In genomic region chr7:132475069-132475468, GRCm38 (mm10) we compare ENCODE assay signal across 8 mouse cellular contexts.
DNase-seq lines count a peak whose midpoint lies in the region; ATAC-seq and TF ChIP-seq lines count a peak whose summit lies in the region.

No protein-coding gene starts in this region.

- no peaks in the 10 kb centered on the region for H3K36me3 ChIP-seq in kidney, adult 2 months (ENCODE audit: control insufficient read depth, insufficient read depth, low read length)
- H3K36me3 ChIP-seq in limb, embryonic 10.5 days = no peaks in the 10 kb centered on the region
- no peaks in the 10 kb centered on the region for H3K36me3 ChIP-seq in neural tube, embryonic 11.5 days (ENCODE audit: control insufficient read depth, insufficient read depth, low read length)

- 0 out of 2 replicates have a peak, but pooled peaks have one; percentile 20 for ATAC-seq in neural tube, embryonic 11.5 days (ENCODE audit: insufficient read depth, low FRiP score, low TSS enrichment)

- H3K9me3 ChIP-seq in limb, embryonic 10.5 days (replicated peaks) = no peaks in the 10 kb centered on the region
- no peaks in the 10 kb centered on the region for H3K9me3 ChIP-seq in neural tube, embryonic 11.5 days (ENCODE audit: control insufficient read depth, low read length)

- no peak overlapping the region for H3K27ac ChIP-seq in kidney, adult 2 months (ENCODE audit: insufficient read depth, low read depth, low read length)
- H3K27ac ChIP-seq in limb, embryonic 10.5 days = peak overlapping the region; percentile 36; the same call in 1 of the 2 replicates
- no peak overlapping the region for H3K27ac ChIP-seq in neural tube, embryonic 11.5 days (ENCODE audit: low read depth, low read length)

- TF ChIP-seq CTCF in kidney, adult 2 months (conservative IDR thresholded peaks at IDR 0.05; ENCODE audit: insufficient read depth, insufficient read length, low read depth, low read length) = peak; percentile 90

- H3K4me3 ChIP-seq in kidney, adult 2 months (ENCODE audit: insufficient read depth, low read depth, low read length) = no peak overlapping the region
- no peak overlapping the region for H3K4me3 ChIP-seq in limb, embryonic 10.5 days
- no peak overlapping the region for H3K4me3 ChIP-seq in neural tube, embryonic 11.5 days (ENCODE audit: low read depth, low read length)

- no peaks in the 10 kb centered on the region for H3K27me3 ChIP-seq in kidney, adult 2 months (replicated peaks; ENCODE audit: control insufficient read depth, insufficient read depth, low read length)
- H3K27me3 ChIP-seq in limb, embryonic 10.5 days (ENCODE audit: low read depth, poor library complexity, severe bottlenecking) = peaks cover 5% of the 10 kb centered on the region; the same call in 1 of the 2 replicates
- no peaks in the 10 kb centered on the region for H3K27me3 ChIP-seq in neural tube, embryonic 11.5 days (ENCODE audit: control insufficient read depth, insufficient read depth, low read length)

- DNase-seq in ovary, adult 18-20 months (ENCODE audit: low spot score) = peak; percentile 4
- no peak for DNase-seq in ovary, postnatal 10 days (ENCODE audit: low spot score)
- peak; percentile 79 for DNase-seq in brain, adult 2 months (ENCODE audit: low read depth, low spot score)
- DNase-seq in forelimb bud, embryonic 11.5 days (ENCODE audit: low read depth, low spot score) = peak; percentile 49
- peak; percentile 68 for DNase-seq in kidney, adult 2 months
- DNase-seq in limb, embryonic 10.5 days (ENCODE audit: low spot score) = peak; percentile 57
- peak; percentile 69 for DNase-seq in neural tube, embryonic 11.5 days (ENCODE audit: low spot score)
- peak; percentile 69 for DNase-seq in thymus, postnatal 14 days

- no peak overlapping the region for H3K9ac ChIP-seq in neural tube, embryonic 11.5 days (ENCODE audit: low read length)

- no peak overlapping the region for H3K4me2 ChIP-seq in neural tube, embryonic 11.5 days (ENCODE audit: low read depth)

- 28% methylated on average over 5 of the region's 5 CpGs for WGBS in kidney, adult 2 months
- 23% methylated on average over 5 of the region's 5 CpGs for WGBS in limb, embryonic 10.5 days
- WGBS in neural tube, embryonic 11.5 days = 22% methylated on average over 5 of the region's 5 CpGs

- no peak for TF ChIP-seq POLR2A in kidney, adult 2 months (IDR thresholded peaks at IDR 0.05; ENCODE audit: low read depth, low read length)

- H3K4me1 ChIP-seq in kidney, adult 2 months (ENCODE audit: control insufficient read depth, insufficient read depth, low read length) = no peaks in the 10 kb centered on the region
- H3K4me1 ChIP-seq in limb, embryonic 10.5 days = no peaks in the 10 kb centered on the region
- H3K4me1 ChIP-seq in neural tube, embryonic 11.5 days (ENCODE audit: control insufficient read depth, insufficient read depth, low read length) = peaks cover 4% of the 10 kb centered on the region; the same call in 1 of the 2 replicates
